Mouse (Mus musculus) embryonic fibroblast, embryonic 13.5 days (primary cell): Measurements from ENCODE around the gene Mrpl53. TPM values are rescaled to one million over a fixed set of nuclear protein-coding genes. Genes with fewer than 3 reads are reported as not detected.
A peak's percentile ranks its signal among the peaks of the same experiment; 100 is the strongest.

ENCODE experiments used
- H3K27ac ChIP-seq: 2 replicates; pipeline ENCODE4 v1.5.1; 2012; ENCODE audit warnings: low read length, control low read depth, inconsistent platforms; ENCODE audit not compliant: insufficient read depth
- H3K4me1 ChIP-seq: 2 replicates; pipeline ENCODE4 v1.6.1; 2011; ENCODE audit warnings: low read length; ENCODE audit not compliant: control insufficient read depth, insufficient read depth
- H3K4me3 ChIP-seq: 2 replicates; pipeline ENCODE4 v1.5.1; 2011; ENCODE audit warnings: mild to moderate bottlenecking, control low read depth, low read length; ENCODE audit not compliant: insufficient read depth
- CTCF ChIP-seq: IDR thresholded peaks from 2 replicates; pipeline ENCODE4 v1.5.1; 2011; ENCODE audit warnings: mild to moderate bottlenecking, control low read depth, low read length, moderate library complexity, borderline replicate concordance; ENCODE audit not compliant: insufficient read depth
- POLR2A ChIP-seq: IDR thresholded peaks from 2 replicates; pipeline ENCODE4 v1.6.1; 2011; ENCODE audit warnings: low read depth, mild to moderate bottlenecking, control low read depth, low read length, moderate library complexity
- polyA plus RNA-seq: library from polyadenylated mRNA; stranded (reverse); fragments of >200 nt; gene quantifications from 2 replicates; pipeline ENCODE4 v1.2.4, GENCODE M21; 2011; ENCODE audit warnings: low read depth; ENCODE audit not compliant: missing spikeins, insufficient read length

Mrpl53 gene
- polyA plus RNA-seq, 1 experiment = 42.7 TPM

DNA sequence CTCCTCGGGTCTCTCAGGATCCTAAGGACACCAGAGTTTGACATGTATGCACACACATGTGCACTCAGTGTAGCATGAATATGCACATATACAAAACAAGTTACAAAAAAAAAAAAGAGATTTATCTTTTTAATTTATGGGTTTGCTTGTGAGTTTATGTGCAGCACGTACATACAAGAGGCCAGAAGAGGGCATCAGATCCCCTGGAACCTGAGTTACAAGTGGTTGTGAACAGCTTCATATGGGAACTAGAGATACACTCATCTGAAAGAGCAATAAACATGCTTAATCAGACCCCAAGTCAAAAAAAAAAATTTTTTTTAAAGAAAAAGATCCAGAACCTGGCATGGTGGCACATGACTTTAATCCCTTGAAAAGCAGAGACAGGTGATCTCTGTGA is 33.9 kb upstream of the Mrpl53 start:
- Histone ChIP-seq H3K27ac (no peak overlapping the region), H3K4me1 (no peaks in the 10 kb centered on the region), H3K4me3 (no peak overlapping the region)
- TF ChIP-seq CTCF (no peak), POLR2A (no peak)

GRCm38 (mm10) chr6:83077630-83078323 is 31.1 kb upstream of the Mrpl53 start, which contains the start of gene Pcgf1:
TSS of gene Pcgf1 (plus strand) at chr6:83077869.
- Histone ChIP-seq H3K4me3 (peak within 1 kb of the TSS; percentile 76), H3K27ac (peak within 1 kb of the TSS; percentile 84), H3K4me1 (no peaks in the 10 kb centered on the region)
- no peak for TF ChIP-seq CTCF
- no peak; the same call in 1 of the 2 replicates for TF ChIP-seq POLR2A

- Histone ChIP-seq H3K4me3 (peak overlapping the region; percentile 76), H3K27ac (peak overlapping the region; percentile 84), H3K4me1 (no peaks in the 10 kb centered on the region)
- no peak for TF ChIP-seq CTCF
- TF ChIP-seq POLR2A = peak; percentile 62
Measured at GRCm38 (mm10) chr6:83078324-83078858, 30.4 kb upstream of the Mrpl53 start.

DNA sequence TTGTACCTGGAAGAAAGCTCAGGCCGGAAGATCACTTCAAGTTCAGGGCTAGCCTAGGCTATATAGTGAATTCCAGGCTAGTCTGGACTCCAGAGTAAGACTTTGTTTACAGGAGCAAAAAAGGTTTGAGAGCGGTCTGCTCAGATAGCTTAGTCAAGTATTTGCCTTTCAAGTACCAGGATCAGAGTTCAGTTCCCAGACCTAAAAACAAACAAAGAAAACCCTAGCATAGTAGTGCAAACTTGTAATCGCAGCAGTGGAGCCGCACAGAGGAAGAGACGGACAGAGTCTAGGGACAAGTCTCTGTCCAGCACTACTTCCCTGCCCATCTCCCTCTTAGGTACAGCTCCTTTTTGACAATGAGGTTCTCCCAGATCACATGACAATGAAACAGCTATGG is 28.6 kb upstream of the Mrpl53 start:
- no peak overlapping the region for H3K4me3 ChIP-seq
- no peaks in the 10 kb centered on the region for H3K4me1 ChIP-seq
- H3K27ac ChIP-seq = no peak overlapping the region
- TF ChIP-seq POLR2A (no peak), CTCF (no peak)

GRCm38 (mm10) chr6:83083497-83083896 is 25.3 kb upstream of the Mrpl53 start:
- TF ChIP-seq CTCF (no peak), POLR2A (no peak)
- Histone ChIP-seq H3K27ac (no peak overlapping the region), H3K4me1 (no peaks in the 10 kb centered on the region), H3K4me3 (no peak overlapping the region)

DNA sequence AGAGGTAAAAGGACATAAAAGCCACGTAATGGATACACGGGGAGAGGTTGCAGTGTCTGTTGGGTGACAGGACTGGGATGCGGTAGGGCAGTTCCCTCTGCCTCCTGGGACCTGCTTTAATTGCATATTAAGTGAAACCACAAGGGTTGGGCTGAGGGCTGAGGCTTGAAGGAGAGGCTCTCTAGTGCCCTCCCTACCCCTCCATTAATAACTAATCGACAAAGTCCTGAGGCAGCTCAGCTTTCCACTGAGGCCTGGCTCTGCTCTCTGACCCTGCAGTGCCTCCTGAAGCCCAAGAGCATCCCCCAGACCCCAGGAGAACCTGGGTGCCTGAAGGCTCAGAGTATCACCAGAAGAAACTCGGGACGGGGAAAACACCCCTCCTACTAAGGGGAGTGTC is 24.4 kb upstream of the Mrpl53 start:
- TF ChIP-seq POLR2A (peak; percentile 30; the same call in 1 of the 2 replicates), CTCF (no peak)
- Histone ChIP-seq H3K4me1 (no peaks in the 10 kb centered on the region), H3K4me3 (no peak overlapping the region), H3K27ac (no peak overlapping the region)

DNA sequence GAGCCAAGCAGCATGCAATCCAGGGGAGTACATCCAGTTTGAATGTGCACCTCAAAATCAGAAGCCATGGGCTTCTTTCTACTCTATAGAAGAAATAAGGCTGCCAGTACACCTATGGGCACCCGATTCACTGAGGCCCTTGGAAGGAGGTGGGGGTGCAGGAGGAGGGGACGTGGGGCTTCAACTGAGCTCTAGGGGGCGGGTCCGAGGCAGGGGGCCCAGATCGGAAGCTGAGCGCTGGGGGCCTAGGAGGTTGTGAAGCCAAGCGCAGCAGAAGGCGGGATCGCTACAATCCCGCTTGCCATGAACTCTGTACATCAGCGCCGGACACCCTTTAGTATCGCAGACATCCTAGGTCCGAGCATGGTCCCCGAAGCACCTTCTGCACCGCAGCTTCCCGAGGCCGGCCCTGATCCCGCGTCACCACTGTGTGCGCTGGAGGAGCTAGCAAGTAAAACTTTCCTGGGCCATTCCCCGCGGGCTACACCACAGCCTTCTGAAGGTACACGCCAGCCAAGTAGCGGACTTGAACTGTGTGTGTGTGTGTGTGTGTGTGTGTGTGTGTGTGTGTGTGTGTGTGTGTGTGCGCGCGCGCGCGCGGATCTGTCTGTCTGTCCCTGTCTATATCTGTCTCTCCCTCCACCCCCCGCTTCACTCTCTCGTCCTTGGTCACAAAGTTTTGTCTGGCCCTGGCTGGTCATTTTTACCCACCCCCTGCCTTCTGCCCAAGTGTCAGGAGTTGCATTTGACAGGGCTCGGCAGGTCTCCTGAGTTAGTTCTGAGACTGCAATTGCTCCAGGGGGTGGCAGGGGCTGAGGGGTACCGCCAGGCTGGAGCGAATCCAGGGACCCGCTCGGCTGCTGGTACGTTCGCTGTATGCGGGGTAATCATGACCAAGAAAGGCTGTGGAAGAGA is 22.5 kb upstream of the Mrpl53 start, which contains the start of gene Lbx2:
Lbx2 (plus strand) TSS at position 247 of the 915 bp plus-strand sequence.
- Histone ChIP-seq H3K4me1 (no peaks in the 10 kb centered on the region), H3K27ac (no peak within 1 kb of the TSS), H3K4me3 (no peak within 1 kb of the TSS)
- TF ChIP-seq POLR2A (no peak), CTCF (no peak)

DNA sequence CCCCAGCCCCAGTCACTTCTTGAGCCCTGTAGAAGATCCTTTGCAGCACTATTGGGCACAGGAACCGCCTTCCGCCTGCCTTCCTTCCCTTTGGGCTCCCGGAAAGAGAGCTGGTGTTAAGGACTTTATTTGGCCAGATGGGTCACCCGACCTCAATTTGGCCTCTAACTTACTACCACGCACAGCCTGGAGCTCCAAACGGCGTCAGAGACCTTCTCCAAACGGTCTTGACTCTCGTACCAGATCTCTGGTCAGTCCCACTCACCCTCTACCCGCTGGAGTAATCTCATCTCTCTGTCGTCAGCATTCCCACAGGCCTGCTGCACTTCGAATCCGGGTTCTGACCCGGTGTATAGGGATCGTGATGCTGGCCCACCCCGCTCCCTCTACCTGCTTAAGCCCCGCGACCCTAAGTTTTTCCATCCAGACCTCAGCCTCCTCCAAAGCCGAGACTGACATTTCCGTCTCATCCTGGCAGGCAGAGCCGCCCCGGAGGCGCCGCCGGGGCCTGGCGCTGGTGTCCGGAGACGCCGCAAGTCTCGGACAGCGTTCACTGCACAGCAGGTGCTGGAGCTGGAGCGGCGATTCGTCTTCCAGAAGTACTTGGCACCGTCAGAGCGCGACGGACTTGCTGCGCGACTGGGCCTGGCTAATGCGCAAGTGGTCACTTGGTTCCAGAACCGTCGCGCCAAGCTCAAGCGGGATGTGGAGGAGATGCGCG is 21.5 kb upstream of the Mrpl53 start:
- no peak overlapping the region for H3K27ac ChIP-seq
- H3K4me1 ChIP-seq = no peaks in the 10 kb centered on the region
- H3K4me3 ChIP-seq = no peak overlapping the region
- TF ChIP-seq POLR2A (no peak), CTCF (no peak)

GRCm38 (mm10) chr6:83087926-83088260 is 20.9 kb upstream of the Mrpl53 start:
- Histone ChIP-seq H3K4me3 (no peak overlapping the region), H3K27ac (no peak overlapping the region), H3K4me1 (no peaks in the 10 kb centered on the region)
- TF ChIP-seq CTCF (no peak), POLR2A (no peak)
